Mouse (Mus musculus) kidney, postnatal 36 days (tissue): ENCODE data around the gene Stpg3.

Experiments
- DNase-seq, 2 experiments: peaks; one replicate each; pipeline ENCODE4 v3.0.0; 2021 to 2022; ENCODE audit warnings: mixed read lengths in 2 of 2

The Stpg3 gene

DNA sequence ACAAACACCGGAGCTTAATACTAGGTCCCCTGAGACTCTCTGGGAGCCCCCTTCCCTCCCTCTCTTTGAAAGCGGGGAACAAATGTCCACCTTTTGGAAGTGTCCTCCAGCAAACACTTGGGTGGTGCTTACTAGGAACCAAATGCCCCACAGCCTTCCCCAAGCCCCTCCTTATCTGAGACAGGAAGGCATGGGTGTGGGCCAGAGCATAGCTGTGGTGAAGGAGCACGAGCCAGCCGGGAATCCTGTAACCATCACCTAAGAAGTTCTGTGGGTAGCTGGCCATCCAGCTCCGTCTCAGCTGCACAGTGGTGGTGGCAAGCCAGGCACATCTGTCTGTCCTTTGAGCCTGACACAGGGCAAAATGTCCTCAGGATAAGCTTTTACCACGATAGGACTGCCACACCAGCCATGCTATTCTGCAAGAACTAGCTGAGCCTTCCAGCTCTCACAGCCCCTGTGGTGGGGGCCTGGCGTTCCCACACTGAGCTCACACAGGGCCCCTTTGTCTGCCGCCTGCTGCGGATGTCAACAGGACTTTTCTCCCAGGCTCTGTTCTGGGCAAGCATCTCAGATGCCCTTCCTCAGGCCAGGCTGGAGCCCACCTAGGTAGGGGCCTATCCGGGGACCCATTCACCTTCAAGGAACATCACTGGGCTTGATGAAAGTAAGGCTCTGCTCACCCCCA is 36.0 kb downstream of the Stpg3 start:
- DNase-seq, result no peak

DNA sequence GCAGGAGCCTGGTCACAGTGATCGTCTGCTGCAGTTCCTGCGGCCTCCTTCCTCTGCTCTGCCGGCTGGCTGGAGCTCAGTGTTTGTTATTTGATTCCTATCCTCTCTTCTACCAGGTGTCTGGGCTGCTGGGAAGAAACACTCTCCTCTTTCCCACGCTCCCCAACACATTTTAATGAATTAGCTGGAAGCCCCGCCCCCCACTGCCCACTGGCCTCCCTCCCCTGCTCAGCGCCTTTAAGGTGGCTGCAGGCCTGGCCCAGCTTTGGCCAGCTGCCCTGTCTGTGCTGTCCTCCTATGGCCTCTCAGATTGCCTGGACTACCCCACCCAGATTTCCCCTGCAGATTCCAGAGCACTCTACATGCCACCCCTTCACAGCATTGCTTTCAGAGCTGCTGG is 36.8 kb downstream of the Stpg3 start:
- DNase-seq, result peak; percentile 78 to 87

DNA sequence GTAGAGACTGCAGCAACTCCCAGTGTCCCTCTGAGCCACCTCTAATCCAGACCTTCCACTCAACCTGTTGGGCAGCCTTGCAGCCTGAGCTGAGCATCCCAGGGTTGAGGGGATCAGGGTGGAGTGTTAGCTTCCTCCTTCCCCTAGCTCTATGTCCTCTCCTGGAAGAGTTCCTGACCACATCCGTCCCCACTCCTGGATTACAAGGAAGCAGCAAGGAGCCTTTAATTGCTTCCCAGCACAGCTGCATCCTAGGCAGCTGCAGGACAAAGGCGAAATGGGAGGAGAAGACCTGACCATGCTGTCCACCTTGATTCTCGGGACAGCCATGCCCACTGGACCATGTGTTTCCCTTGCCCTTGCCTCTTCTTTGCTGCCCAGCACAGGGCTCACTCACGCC is 37.4 kb downstream of the Stpg3 start:
- no peak for DNase-seq

DNA sequence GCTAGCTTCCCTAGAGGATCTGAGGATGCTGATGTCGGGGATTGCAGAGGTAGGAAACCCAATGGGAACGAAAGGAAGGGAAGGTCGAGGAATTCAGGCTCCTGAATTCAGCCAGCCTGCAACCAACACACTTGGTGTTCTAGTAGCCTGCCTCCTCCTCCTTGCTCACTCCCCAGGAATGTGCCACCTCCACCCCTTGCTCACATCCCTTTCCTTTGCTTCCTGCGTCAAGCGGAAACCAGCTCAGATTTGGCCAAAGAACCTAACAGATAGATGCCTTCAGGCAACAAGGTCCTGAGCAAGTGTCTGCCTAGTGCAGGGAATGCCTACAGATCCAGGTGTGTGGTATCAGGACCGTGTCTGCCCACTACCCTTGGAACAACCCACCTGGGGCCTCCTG is 37.9 kb downstream of the Stpg3 start:
- DNase-seq, result peak; percentile 53 to 64

DNA sequence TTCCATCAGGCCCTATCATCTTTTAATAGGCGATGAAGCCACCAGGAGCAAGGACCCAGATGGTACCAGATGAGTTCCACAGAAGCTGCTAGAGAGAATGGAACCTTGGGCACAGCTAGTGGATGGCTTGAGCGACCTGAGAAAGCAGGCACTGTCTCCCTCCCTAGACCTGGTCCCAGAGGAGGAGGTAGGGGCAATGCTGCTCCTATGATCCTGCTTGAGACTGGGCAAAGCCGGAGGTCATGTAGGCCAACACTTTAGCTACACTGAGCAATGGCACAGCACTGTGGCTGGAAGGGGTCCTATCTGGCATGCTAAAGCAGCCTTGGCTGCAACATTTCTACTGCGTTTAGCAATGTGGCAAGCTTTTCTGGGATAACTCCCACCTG is 38.8 kb downstream of the Stpg3 start:
- DNase-seq, result no peak

DNA sequence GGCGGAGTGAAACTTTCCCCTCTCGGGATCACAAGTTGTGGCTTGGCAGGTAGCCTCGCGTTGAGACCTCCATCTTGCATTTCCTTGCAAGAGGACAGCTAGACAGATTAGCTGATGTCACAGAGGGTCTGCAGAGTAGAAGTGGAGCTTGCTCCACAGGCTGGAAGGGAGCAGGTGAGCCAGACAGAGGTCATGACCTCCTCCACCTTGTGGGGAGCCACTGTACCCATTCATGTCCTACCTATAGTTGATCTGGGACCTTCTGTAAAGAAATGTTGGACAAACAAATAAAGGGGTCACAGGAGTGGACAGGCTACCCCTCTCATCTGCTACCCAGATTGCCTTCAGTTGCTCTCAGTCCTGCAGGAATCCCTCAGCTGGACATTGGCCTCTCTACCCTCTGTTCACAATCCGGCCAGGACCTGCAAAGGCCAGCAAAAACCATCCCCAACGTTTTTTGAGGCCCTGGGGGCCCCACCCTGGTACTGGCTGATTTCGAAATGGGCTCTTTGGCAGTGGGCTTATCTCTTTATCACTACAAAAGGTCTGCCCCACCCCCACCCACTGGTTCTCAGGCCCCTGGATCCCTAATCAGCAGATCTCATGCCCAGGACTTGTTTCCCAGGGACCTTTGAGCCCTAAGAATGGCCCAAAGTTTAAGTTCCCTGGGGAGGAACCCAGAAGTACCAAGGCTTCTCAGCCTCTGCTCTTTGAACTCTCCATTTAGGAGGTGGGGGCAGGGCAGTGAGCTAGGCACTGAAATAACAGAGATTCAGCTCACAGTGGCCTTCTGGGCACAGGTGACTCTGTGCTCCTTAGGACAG is 39.4 kb downstream of the Stpg3 start:
- DNase-seq, result peak; percentile 88 to 89

DNA sequence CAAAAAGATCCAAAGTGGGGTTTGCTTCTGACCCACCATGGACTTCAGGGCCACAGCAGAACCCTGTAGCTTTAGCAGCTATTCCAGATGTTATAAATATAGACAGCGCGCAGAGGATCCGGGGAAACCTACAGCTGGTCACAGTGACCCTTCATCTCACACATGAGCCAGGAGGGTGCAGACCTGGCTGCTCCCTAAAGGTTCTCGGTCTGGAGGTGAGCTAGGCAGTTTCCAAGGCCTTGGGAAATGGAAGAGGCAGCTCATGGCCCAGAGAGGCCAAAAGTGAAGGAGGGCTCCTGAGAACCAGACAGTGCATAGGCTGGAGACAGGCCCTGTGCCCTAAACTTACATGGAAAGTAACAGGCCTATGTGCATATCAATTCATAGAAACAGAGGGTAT is 40.6 kb downstream of the Stpg3 start:
- no peak for DNase-seq

DNA sequence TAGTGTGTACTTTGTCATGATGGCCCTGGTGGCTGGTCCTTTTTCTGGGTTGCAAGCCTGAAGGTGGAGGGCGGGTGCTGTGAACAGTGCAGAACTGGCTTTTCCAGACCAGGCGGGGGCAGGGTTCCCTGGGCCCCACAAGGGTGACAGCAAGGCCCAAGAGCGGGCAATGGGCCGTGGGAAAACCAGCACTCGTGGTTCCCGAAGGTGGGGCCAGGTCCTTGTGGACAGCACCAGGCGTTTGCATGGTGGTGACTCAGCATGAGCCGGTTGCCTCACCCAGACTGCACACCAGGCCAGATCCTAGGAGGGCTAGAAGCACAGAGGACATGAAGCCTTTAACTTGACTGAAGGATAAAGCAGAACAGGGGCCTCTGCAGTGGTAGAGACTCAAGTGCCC is 41.8 kb downstream of the Stpg3 start:
- DNase-seq, result no peak

DNA sequence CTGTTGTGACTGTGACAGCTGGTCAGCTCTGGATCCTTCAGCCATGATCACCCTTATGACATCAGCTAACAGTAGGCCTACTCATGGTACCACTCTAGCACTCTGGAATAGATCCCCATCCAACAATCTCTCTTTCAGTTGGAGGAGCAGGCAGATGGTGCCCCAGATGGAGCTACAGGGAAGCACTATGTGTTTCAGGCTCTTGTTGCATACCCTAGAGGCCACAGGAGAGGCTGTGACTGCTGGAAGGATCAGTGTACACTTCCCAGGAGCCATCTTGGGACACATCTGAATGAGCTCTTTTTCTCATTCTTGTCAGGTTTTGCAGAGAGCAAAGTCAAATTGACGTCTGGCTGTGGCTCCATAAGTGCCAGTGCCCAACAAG is 42.7 kb downstream of the Stpg3 start:
- DNase-seq, result no peak

DNA sequence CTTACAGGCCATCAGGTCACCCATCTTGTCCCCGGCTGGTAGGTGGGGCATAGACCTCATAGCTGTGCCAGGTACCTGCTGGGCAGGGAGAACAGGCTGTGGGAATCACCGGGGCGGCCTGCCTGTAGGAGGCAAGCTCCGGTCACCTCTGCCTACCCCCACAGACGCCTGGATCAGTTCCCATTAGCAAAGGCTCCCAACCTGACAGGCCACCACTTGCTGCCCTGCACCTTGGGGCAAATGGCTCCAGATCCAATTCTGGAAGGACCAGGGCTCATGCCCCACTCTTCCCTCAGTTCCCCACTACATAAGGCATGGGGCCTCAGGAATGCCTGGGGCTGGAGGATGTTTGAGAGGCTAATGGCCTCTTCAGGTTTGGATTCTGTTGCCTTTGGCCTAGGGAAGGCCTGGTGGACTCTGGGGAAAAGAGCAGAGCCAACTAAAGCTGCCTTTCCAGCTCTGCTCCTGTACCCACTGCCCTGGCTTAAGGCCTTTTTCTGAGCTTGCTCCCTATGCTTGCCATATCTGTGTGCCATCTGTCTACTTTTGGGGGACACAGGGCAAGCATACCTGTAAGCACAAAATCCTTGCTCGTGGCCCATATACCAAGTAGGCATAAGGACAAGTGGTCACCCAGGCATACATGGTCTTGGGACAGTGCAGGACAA is 43.2 kb downstream of the Stpg3 start:
- DNase-seq, result no peak

DNA sequence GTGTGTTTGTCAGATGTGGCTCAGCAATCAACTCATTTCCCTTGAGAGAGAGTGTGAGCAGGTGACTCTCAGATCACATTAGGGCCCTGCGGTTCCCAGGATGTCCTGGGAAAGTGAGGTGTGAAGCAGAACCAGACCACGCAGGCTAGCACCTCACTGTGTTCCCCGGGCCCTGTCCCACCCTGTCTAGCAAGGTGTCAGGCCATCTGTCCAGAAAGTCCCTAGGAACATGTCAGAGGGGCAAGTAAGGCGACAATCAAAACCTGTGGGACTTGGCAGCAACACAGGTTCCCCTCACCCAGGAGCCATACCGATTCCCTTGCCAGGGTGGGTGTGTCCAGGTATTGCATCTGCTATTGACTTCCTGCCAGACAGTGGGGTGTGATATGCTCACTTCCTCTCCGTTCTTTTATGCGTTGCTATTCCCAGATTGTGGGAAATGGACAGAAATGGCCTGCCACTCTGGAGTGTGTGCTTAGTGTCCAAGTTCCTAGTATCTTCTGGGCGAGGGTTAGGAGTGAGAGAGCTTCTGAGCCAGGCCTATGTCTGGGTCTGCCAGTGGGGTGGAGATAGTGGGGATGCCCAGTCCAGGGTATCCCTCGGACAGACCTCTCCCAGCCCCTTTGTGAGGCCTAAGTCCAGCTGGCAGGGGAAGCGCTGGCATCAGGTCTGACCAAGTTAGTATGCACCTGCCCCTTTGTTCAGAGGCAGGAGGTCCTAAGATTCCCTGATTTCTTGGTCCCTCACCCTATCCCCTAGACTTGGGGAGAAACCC is 43.9 kb downstream of the Stpg3 start:
- no peak for DNase-seq

DNA sequence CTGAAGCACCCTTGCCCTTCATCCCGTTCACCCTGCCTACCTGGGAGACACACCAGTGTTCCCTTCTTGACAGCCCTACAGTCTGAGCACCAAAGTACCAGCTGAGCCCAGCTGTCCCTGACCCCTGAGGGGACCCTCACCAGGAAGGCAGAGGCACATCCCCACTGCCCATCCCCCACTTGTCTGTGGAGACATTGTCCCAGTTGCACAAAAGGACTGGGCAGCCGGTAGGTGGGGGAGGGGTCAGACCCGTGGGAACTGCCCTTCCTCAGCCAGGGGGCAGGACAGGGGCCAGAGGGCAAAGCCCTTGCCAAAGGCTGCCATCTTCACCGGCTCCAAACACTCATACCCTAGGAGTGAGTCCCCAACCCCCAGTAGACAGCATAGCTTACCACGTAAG is 44.7 kb downstream of the Stpg3 start:
- DNase-seq, result no peak

DNA sequence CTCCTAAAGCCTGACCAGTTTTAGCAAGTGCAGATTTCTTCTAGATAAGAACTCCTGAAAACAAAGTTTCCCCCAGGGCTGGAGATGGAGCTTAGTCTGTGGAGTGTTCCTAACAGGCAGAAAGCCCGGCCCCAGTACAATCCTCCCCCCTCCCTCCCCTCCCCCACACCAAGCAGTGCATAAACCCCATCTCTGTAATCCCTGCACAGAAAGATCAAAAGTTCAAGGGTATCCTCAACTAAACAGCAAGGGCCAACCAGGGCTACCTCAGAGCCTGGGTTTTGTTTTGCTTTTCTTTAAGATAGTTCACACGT is 45.8 kb downstream of the Stpg3 start:
- no peak for DNase-seq

DNA sequence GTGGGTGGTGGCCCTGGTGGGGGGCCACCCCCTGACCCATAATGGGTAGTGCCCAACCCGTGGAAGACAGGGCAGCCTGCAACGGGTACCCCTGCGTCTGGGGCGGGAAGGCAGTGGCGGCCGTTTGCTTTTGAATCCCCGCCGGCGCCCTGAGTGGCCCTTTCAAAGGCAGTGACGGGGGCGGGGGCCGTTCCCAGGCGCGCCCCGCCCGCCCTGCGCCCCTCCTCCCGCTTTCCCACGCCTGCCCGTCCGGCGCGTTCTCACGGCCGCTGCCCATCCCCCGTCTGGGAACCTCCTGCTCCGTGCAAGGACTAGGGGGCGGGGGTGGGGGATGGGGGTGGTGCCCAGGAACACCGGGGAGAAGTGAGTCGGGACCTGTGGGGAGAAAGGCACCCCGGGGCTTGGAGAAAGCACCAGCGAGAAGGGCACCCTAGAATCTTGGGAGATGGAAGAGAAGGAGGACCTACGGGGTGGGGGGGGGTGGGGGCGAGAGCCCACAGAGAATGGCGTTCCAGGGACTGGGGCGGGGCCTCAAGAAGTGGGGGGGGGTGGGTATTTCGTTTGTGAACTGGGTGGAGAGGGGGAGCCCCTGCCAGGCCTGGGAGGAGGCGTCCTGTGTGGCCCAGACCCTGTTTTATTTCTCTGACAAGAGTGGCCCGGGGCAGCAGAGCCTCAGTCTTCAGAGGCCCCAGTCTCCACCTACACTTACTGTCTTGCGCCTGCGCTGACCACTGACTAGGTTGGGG is 46.3 kb downstream of the Stpg3 start:
- DNase-seq, result peak; percentile 67 to 89

DNA sequence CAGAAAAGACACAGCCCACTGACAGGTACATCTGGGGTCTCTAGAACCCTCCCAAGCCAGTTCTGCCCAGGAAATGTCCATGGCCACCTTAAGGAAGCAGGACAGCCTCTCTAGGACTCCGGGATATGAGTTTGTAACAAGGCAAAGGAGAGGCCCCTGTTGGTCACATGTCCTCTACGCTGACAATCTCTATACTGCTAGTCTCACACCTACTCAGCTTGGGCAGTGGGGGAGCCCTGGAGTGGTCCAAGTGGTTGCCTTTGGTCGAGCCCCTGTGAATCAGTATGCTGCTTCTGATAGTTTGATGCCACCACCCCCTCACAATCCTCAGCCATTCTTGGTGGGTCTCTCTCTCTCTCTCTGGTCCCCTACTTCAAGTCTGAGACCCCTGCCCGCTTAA is 47.0 kb downstream of the Stpg3 start:
- no peak for DNase-seq
